Mouse (Mus musculus) neural tube, embryonic 14.5 days (tissue): ENCODE measurements around the gene Alox12e. TPM values are rescaled to one million over a fixed set of nuclear protein-coding genes. Genes with fewer than 3 reads are reported as not detected.
A peak's percentile ranks its signal among the peaks of the same experiment; 100 is the strongest.
"Not testable (repeated sequence)": the region's sequence is repeated elsewhere in the genome, so short reads cannot be mapped to it uniquely, and the experiment has no call there.

Experiments used
- ATAC-seq: fragments of 200-750 bp; cut with Nextera tagmentation; 2 replicates; pipeline ENCODE4 v1.8.0; 2017; ENCODE audit warnings: low read depth, mild to moderate bottlenecking, moderate TSS enrichment, moderate library complexity
- H3K27ac ChIP-seq: fragments of 300-500 bp; sonication (generic); 2 replicates; pipeline ENCODE4 v1.5.1; 2014; ENCODE audit warnings: low read depth, mild to moderate bottlenecking, control low read depth, low read length, moderate library complexity, mixed read lengths
- H3K27me3 ChIP-seq: fragments of 300-500 bp; sonication (generic); 2 replicates; pipeline ENCODE4 v1.6.1; 2014; ENCODE audit warnings: low read length; ENCODE audit not compliant: control insufficient read depth, insufficient read depth
- H3K36me3 ChIP-seq: fragments of 300-500 bp; sonication (generic); 2 replicates; pipeline ENCODE4 v1.6.1; 2014; ENCODE audit warnings: low read length, mixed read lengths; ENCODE audit not compliant: control insufficient read depth, insufficient read depth
- H3K4me1 ChIP-seq: fragments of 300-500 bp; sonication (generic); 2 replicates; pipeline ENCODE4 v1.6.1; 2014; ENCODE audit warnings: low read length; ENCODE audit not compliant: control insufficient read depth, insufficient read depth
- H3K4me2 ChIP-seq: fragments of 300-500 bp; sonication (generic); 2 replicates; pipeline ENCODE4 v1.6.1; 2014; ENCODE audit warnings: mild to moderate bottlenecking, low read depth, low read length, control low read depth
- H3K4me3 ChIP-seq: fragments of 300-500 bp; sonication (generic); 2 replicates; pipeline ENCODE4 v1.5.1; 2014; ENCODE audit warnings: low read depth, low read length, control low read depth, mixed read lengths
- H3K9ac ChIP-seq: fragments of 300-500 bp; sonication (generic); replicated peaks from 2 replicates; pipeline ENCODE4 v1.6.1; 2014; ENCODE audit warnings: low read depth, mild to moderate bottlenecking, control low read depth, low read length, mixed read lengths
- H3K9me3 ChIP-seq: fragments of 300-500 bp; sonication (generic); 2 replicates; pipeline ENCODE4 v1.6.1; 2016; ENCODE audit warnings: low read length; ENCODE audit not compliant: control insufficient read depth
- WGBS: fragments of 180-500 bp; shearing (Covaris S2); extraction: QIAGEN DNeasy Blood & Tissue Kit; methylation state at CpG from one replicate; pipeline ENCODE4 v1.1.7; 2014; 5-methylcytosine and 5-hydroxymethylcytosine counted together
- polyA plus RNA-seq: library from polyadenylated mRNA; unstranded; fragments of >200 nt; fragmentation: Nextera tagmentation; extraction: Ambion mirVana; gene quantifications from 2 replicates; pipeline ENCODE4 v1.2.1, GENCODE M21; 2014

Gene Alox12e
- not detected in 2 replicates for polyA plus RNA-seq

GRCm38 (mm10) chr11:70322528-70322927 is at the start of gene Alox12e:
TSS of gene Alox12e (minus strand) at chr11:70322628.
- peaks cover 5% of the 10 kb centered on the region for H3K27me3 ChIP-seq
- H3K27ac ChIP-seq: no peak within 1 kb of the TSS
- H3K9ac ChIP-seq: no peak within 1 kb of the TSS
- no peaks in the 10 kb centered on the region for H3K36me3 ChIP-seq
- H3K4me2 ChIP-seq: no peak within 1 kb of the TSS
- 23% methylated on average over 7 of the region's 7 CpGs for WGBS
- no peak within 1 kb of the TSS for H3K4me3 ChIP-seq
- no peaks in the 10 kb centered on the region for H3K9me3 ChIP-seq
- no peaks in the 10 kb centered on the region for H3K4me1 ChIP-seq
- ATAC-seq: no peak

- WGBS: 84% methylated on average over 2 of the region's 2 CpGs
- ATAC-seq, H3K36me3 ChIP-seq, H3K27ac ChIP-seq, H3K4me1 ChIP-seq, H3K27me3 ChIP-seq, H3K4me3 ChIP-seq, H3K9ac ChIP-seq, H3K9me3 ChIP-seq, H3K4me2 ChIP-seq: not testable (repeated sequence)
Measured at GRCm38 (mm10) chr11:70368626-70369025, 46.2 kb upstream of the Alox12e start.

DNA sequence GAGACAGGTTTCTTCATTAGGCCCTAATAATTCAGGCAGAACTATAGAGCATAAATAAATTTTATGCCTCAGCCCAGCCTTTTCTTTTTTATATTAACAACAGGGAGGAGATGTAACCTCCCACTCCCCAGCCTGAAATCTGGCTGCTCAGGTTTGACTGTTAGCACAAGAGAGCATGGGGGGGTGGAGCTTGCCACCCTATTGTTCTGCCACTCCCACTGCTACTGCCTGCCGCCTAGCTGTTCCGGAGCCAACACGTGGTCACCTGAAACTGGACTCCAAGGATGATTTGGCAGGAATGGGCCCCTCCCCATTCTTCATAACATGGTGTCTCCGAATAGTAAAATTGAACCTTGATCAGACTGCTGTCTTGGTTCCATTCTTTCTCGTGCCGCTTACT is 45.3 kb upstream of the Alox12e start:
- not testable (repeated sequence) for H3K4me1 ChIP-seq, H3K9me3 ChIP-seq, H3K4me2 ChIP-seq, H3K4me3 ChIP-seq, H3K27me3 ChIP-seq, ATAC-seq, H3K27ac ChIP-seq, H3K9ac ChIP-seq, H3K36me3 ChIP-seq
- WGBS: 90% methylated on average over 6 of the region's 6 CpGs

DNA sequence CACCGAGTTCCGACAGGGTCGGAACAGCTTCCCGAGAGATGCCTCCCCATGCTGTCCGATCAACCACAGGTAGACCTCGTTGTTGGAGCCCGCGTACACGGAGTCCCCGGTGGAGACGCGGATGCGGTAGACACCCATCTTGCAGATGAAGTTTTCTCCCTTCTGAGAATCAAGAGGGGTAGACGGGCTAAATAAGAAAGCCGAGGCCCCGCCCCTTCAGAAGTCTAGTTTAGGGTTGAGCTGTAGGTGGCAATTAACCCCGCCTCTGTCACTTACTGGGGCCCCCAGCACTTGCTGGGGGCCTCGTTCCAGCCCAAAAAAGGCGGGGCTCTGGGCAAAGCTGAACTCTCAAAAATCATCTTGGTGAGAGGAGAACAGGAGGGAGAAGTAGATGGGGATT is 29.4 kb upstream of the Alox12e start, which contains the start of gene Alox15:
Alox15 (minus strand) TSS at position 164 of the 400 bp plus-strand sequence.
- Histone ChIP-seq H3K27ac (no peak within 1 kb of the TSS), H3K4me3 (no peak within 1 kb of the TSS), H3K4me1 (0 out of 2 replicates have a peak, but pooled peaks cover 2% of the 10 kb centered on the region), H3K9me3 (no peaks in the 10 kb centered on the region), H3K27me3 (peaks cover 15% of the 10 kb centered on the region; the same call in 1 of the 2 replicates), H3K36me3 (no peaks in the 10 kb centered on the region), H3K4me2 (peak within 1 kb of the TSS; percentile 15; the same call in 1 of the 2 replicates), H3K9ac (no peak within 1 kb of the TSS)
- no peak for ATAC-seq
- under 1% methylated on average over 19 of the region's 19 CpGs for WGBS

DNA sequence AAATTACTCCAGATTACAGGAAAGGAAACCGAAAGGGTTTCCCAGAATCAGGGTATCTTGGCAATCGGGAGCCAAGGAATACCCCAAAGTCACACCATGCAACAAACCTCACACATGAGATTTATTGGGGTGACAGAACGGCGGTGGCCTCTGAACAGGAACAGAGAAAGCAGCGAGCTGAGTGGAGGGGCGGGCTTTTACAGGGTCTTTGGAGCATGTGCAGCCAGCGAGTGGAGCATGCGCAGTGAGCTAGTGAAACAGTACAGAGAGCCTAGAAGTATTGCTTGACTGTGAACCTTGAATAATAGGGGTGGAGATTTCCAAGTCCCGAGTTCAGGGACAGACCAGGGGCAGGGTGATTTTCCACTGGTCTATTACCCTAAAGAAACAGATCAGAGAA is 26.2 kb upstream of the Alox12e start:
- 83% methylated on average over 9 of the region's 9 CpGs for WGBS
- 0 out of 2 replicates have a peak, but pooled peaks cover 2% of the 10 kb centered on the region for H3K4me1 ChIP-seq
- H3K9ac ChIP-seq: no peak overlapping the region
- H3K36me3 ChIP-seq: no peaks in the 10 kb centered on the region
- H3K4me2 ChIP-seq: no peak overlapping the region
- no peak for ATAC-seq
- no peak overlapping the region for H3K4me3 ChIP-seq
- H3K9me3 ChIP-seq: no peaks in the 10 kb centered on the region
- no peak overlapping the region for H3K27ac ChIP-seq
- H3K27me3 ChIP-seq: peaks cover 15% of the 10 kb centered on the region; the same call in 1 of the 2 replicates

GRCm38 (mm10) chr11:70347861-70348260 is 25.4 kb upstream of the Alox12e start:
- no peak for ATAC-seq
- Histone ChIP-seq H3K9me3 (no peaks in the 10 kb centered on the region), H3K27me3 (peaks cover 13% of the 10 kb centered on the region; the same call in 1 of the 2 replicates), H3K4me3 (no peak overlapping the region), H3K9ac (no peak overlapping the region), H3K36me3 (no peaks in the 10 kb centered on the region), H3K4me2 (no peak overlapping the region), H3K27ac (no peak overlapping the region), H3K4me1 (0 out of 2 replicates have a peak, but pooled peaks cover 2% of the 10 kb centered on the region)
- 85% methylated on average over 10 of the region's 10 CpGs for WGBS

DNA sequence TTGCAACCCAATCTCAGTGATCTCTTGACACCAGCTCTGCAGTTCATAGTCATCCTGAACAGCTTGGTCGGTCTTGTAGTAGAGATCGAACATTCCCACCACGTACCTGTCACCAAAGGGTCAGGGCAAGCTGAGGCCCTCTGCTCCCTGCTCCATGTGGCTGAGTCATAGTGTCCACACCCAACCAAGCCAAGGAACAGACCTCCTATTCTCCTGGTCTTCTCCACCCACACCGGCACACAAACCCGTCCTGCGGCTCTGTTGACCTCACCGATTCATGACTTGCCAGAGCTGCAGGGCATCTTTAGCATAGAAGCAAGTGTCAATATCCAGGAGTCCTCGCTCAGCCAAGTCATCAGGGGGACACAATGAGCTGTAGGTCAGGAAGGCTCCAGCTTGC is 23.1 kb upstream of the Alox12e start:
- no peak overlapping the region for H3K4me2 ChIP-seq
- H3K27me3 ChIP-seq: peaks cover 4% of the 10 kb centered on the region; the same call in 1 of the 2 replicates
- WGBS: 96% methylated on average over 8 of the region's 8 CpGs
- no peaks in the 10 kb centered on the region for H3K4me1 ChIP-seq
- no peak for ATAC-seq
- no peak overlapping the region for H3K27ac ChIP-seq
- no peaks in the 10 kb centered on the region for H3K9me3 ChIP-seq
- H3K9ac ChIP-seq: no peak overlapping the region
- no peaks in the 10 kb centered on the region for H3K36me3 ChIP-seq
- no peak overlapping the region for H3K4me3 ChIP-seq

DNA sequence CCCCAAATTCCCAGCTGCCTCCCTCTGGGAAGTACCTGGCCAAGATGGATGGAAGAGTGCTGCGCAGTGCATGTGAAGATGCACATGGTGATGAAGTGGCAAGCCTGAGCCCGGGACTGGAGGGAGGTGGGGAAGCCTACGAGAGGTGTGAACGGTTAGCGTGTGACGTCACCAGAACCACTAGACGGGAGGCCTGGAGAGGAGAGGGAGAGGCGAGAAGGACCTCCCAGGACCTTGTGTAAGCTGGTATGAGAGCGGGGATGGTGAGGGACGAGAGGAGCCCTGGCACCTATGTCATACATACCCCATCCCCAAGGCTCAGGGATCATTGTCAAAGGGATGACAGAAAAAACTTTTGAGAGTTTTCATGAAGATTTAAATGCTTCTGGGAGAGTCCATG is 22.6 kb upstream of the Alox12e start:
- ATAC-seq: no peak
- no peak overlapping the region for H3K9ac ChIP-seq
- no peaks in the 10 kb centered on the region for H3K4me1 ChIP-seq
- H3K27me3 ChIP-seq: peaks cover 1% of the 10 kb centered on the region; the same call in 1 of the 2 replicates
- H3K9me3 ChIP-seq: no peaks in the 10 kb centered on the region
- H3K4me3 ChIP-seq: no peak overlapping the region
- H3K4me2 ChIP-seq: no peak overlapping the region
- 89% methylated on average over 10 of the region's 10 CpGs for WGBS
- H3K27ac ChIP-seq: no peak overlapping the region
- H3K36me3 ChIP-seq: no peaks in the 10 kb centered on the region

GRCm38 (mm10) chr11:70339481-70339880 is 17.1 kb upstream of the Alox12e start:
- no peak for ATAC-seq
- Histone ChIP-seq H3K9me3 (no peaks in the 10 kb centered on the region), H3K9ac (no peak overlapping the region), H3K4me1 (no peaks in the 10 kb centered on the region), H3K36me3 (no peaks in the 10 kb centered on the region), H3K4me3 (no peak overlapping the region), H3K27me3 (no peaks in the 10 kb centered on the region), H3K27ac (no peak overlapping the region), H3K4me2 (no peak overlapping the region)
- WGBS: 30% methylated on average over 7 of the region's 7 CpGs
